Mouse (Mus musculus) midbrain, embryonic 14.5 days (tissue): ENCODE measurements around the gene Gcfc2. TPM values are rescaled to one million over a fixed set of nuclear protein-coding genes. Genes with fewer than 3 reads are reported as not detected.

Source experiments
- ATAC-seq: fragments of 200-750 bp; cut with Nextera tagmentation; 2 replicates; pipeline ENCODE4 v1.8.0; 2017; ENCODE audit warnings: moderate number of reproducible peaks, moderate library complexity; ENCODE audit not compliant: low FRiP score, low TSS enrichment
- DNase-seq: peaks from one replicate; pipeline ENCODE4 v3.0.0-alpha.2; 2015
- H3K27ac ChIP-seq: fragments of 300-500 bp; sonication (generic); replicated peaks from 2 replicates; pipeline ENCODE4 v1.5.1; 2014; ENCODE audit warnings: mild to moderate bottlenecking, low read depth, low read length, moderate library complexity
- H3K27me3 ChIP-seq: fragments of 300-500 bp; sonication (generic); 2 replicates; pipeline ENCODE4 v1.6.1; 2014; ENCODE audit warnings: low read length, control low read depth, mixed read lengths; ENCODE audit not compliant: control insufficient read depth, insufficient read depth
- H3K36me3 ChIP-seq: fragments of 300-500 bp; sonication (generic); 2 replicates; pipeline ENCODE4 v1.6.1; 2014; ENCODE audit warnings: low read length, control low read depth; ENCODE audit not compliant: control insufficient read depth, insufficient read depth
- H3K4me1 ChIP-seq: fragments of 300-500 bp; sonication (generic); 2 replicates; pipeline ENCODE4 v1.6.1; 2014; ENCODE audit warnings: mild to moderate bottlenecking, antibody characterized with exemption, low read length, control low read depth; ENCODE audit not compliant: control insufficient read depth, insufficient read depth
- H3K4me2 ChIP-seq: fragments of 300-500 bp; sonication (generic); 2 replicates; pipeline ENCODE4 v1.6.1; 2014; ENCODE audit warnings: mild to moderate bottlenecking, low read length, moderate library complexity
- H3K4me3 ChIP-seq: fragments of 300-500 bp; sonication (generic); replicated peaks from 2 replicates; pipeline ENCODE4 v1.5.1; 2014; ENCODE audit warnings: low read depth, low read length
- H3K9ac ChIP-seq: fragments of 300-500 bp; sonication (generic); replicated peaks from 2 replicates; pipeline ENCODE4 v1.6.1; 2014; ENCODE audit warnings: mild to moderate bottlenecking, low read length, moderate library complexity
- H3K9me3 ChIP-seq: fragments of 300-500 bp; sonication (generic); 2 replicates; pipeline ENCODE4 v1.6.1; 2016; ENCODE audit warnings: low read length, control low read depth, mixed read lengths; ENCODE audit not compliant: control insufficient read depth
- whole genome bisulfite sequencing: fragments of 180-500 bp; shearing (Covaris S2); extraction: QIAGEN DNeasy Blood & Tissue Kit; methylation state at CpG from one replicate; pipeline ENCODE4 v1.1.7; 2014; 5-methylcytosine and 5-hydroxymethylcytosine counted together
- microRNA counts: library from miRNA; unstranded; fragments of <30 nt; microRNA quantifications from one replicate; lab custom pipeline; 2016
- microRNA-seq: library from miRNA; unstranded; fragments of <30 nt; microRNA quantifications from one replicate; pipeline ENCODE4, GENCODE M21; 2016
- polyA plus RNA-seq: library from polyadenylated mRNA; unstranded; fragments of >200 nt; fragmentation: Nextera tagmentation; extraction: Ambion mirVana; gene quantifications from 2 replicates; pipeline ENCODE4 v1.2.1, GENCODE M21; 2014

Gcfc2 gene
- polyA plus RNA-seq, 1 experiment from 2014 or later: 12.4 TPM

DNA sequence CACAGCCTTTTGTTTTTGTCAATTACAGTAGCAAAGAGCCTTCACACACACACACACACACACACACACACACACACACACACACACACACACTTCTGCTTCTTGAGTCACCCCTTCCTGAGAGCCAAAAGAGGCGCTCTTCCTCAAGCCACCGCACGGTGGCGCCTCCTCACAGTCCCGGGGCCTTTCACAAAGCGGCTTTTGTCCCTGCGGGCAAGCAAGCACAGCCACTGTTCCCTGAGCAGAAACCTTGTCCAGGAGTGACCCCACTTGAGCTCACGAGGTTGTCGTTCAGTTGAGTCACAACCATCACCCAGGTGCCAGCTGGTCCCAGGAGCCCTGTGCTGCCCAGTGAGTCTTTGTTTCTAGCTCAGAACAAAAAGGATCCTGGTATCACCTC is 63.5 kb downstream of the Gcfc2 start:
- Histone ChIP-seq H3K9me3 (no peaks in the 10 kb centered on the region), H3K4me1 (no peaks in the 10 kb centered on the region)
- peak; percentile 63; the same call in 1 of the 2 replicates for ATAC-seq

DNA sequence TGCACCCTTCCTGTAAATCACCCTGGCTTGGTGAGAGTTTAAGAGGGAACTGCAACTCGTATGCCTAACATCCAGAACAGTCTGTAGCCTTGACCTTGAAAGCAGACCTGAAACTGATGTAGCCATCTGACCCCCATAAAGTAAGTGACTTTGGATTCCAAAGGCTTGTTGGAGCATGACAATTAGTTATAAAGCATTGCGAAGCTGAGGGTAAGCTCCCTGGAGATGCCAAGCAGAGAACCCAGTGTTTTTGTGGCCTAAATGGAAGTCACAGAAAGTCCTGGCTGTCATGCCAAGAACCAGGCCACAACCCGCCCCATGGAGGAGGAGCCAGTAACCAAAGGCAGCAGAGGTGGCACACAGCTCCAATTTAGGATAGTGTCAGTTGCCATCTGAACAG is 64.1 kb downstream of the Gcfc2 start:
- DNase-seq: no peak
- H3K4me3 ChIP-seq: no peak overlapping the region
- no peak overlapping the region for H3K4me2 ChIP-seq
- WGBS: 68% methylated on average over 3 of the region's 3 CpGs
- H3K27me3 ChIP-seq: no peaks in the 10 kb centered on the region
- no peak overlapping the region for H3K9ac ChIP-seq
- H3K9me3 ChIP-seq: no peaks in the 10 kb centered on the region
- H3K27ac ChIP-seq: no peak overlapping the region
- ATAC-seq: no peak
- no peaks in the 10 kb centered on the region for H3K36me3 ChIP-seq
- no peaks in the 10 kb centered on the region for H3K4me1 ChIP-seq

More for the DNA sequence above, 63.5 kb downstream of the Gcfc2 start:
- H3K27me3 ChIP-seq: no peaks in the 10 kb centered on the region
- H3K36me3 ChIP-seq: no peaks in the 10 kb centered on the region
- peak; percentile 88 for DNase-seq
- H3K4me2 ChIP-seq: no peak overlapping the region
- 0% methylated on average over 9 of the region's 9 CpGs for WGBS
- H3K9ac ChIP-seq: no peak overlapping the region
- H3K27ac ChIP-seq: no peak overlapping the region
- H3K4me3 ChIP-seq: no peak overlapping the region

DNA sequence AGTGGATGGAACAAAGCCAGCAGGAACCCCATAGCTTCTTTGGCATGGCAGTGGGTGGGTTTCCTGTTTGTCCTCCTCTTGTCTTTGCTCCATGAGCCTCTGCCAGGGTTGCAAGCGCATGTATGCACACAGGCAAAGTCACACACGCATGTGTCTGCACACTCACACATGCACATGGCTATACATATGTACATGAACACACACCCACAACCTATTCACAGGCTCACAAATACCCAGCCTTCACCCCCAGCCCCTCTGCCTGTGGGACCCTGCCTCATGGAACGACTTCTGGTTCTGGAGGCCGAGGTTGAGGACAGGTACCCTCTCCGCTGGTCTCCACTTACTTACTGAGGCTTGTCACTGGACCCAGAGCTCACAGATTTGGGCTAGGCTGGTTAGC is 64.9 kb downstream of the Gcfc2 start:
- Histone ChIP-seq H3K4me3 (no peak overlapping the region), H3K27me3 (no peaks in the 10 kb centered on the region), H3K4me1 (no peaks in the 10 kb centered on the region), H3K36me3 (no peaks in the 10 kb centered on the region), H3K9ac (no peak overlapping the region), H3K27ac (no peak overlapping the region), H3K9me3 (no peaks in the 10 kb centered on the region), H3K4me2 (no peak overlapping the region)
- no peak for ATAC-seq
- DNase-seq: no peak
- WGBS: 92% methylated on average over 5 of the region's 5 CpGs

DNA sequence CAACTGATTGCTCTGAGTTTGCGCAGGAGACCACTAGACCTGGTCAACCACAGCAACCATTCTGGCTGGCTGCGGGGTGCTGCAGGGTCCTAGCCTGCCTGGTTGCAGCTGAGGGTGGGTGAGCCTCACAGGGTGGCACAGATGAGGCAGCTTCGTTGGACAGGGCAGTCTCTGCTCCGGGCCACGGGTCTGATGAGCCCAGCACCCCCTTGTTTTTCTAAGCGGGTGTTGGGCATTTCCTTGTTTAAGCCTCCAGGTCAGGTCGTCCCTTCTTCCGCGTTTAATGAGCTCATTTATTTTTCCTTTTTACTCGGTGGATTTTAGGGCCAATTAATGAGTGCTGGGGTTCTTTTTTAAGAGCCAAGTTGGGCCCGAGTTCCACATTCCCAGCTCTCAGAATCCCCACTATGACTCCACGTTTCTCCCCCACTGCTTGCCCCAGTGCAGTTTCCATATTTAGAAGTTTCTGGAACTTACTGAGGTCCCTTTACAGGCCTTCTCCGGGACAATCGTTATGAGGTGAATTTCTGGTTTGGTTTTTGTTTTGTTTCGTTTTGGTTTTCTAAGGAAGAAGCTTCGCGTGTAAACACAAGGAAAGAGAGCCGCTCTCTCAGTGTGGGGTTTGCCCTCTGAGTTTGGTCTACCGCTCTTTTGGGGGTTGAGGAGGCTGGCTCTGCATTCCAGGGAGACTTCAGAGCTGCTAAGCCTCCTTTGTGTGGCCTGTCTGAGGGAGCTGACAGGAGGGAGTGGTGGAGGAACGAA is 66.8 kb downstream of the Gcfc2 start:
- Histone ChIP-seq H3K27ac (no peak overlapping the region), H3K4me3 (no peak overlapping the region), H3K4me1 (no peaks in the 10 kb centered on the region), H3K4me2 (no peak overlapping the region), H3K36me3 (no peaks in the 10 kb centered on the region), H3K9me3 (no peaks in the 10 kb centered on the region), H3K9ac (no peak overlapping the region), H3K27me3 (no peaks in the 10 kb centered on the region)
- WGBS: 45% methylated on average over 20 of the region's 20 CpGs
- ATAC-seq: no peak
- no peak for DNase-seq

MicroRNAs encoded within 50 kb of the gene (microRNA counts, 519-probe panel; counts per million panel counts)
- microRNA mmu-miR-468 (lab: Ali Mortazavi, UCI): not detected

Small RNA genes lying within 50 kb of the gene (microRNA-seq; reads per million reads assigned to microRNA genes)
- gene Mir468 (not detected), gene Mir7232 (not detected)

Other genes with a start within 250 kb of the Gcfc2 start
- 31.5 and 34.0 TPM in 2 replicates for gene Mrpl19, start 42.3 kb downstream of the Gcfc2 start, polyA plus RNA-seq
- gene Eva1a, start 117.4 kb downstream of the Gcfc2 start, polyA plus RNA-seq: 0.32 and 0.63 TPM in 2 replicates